Mouse (Mus musculus) kidney, embryonic 14.5 days (tissue): ENCODE results near the gene Hsf5. TPM values are rescaled to one million over a fixed set of nuclear protein-coding genes. Genes with fewer than 3 reads are reported as not detected.

Experiments used
- ATAC-seq: fragments of 200-750 bp; cut with Nextera tagmentation; 2 replicates; pipeline ENCODE4 v1.8.0; 2017; ENCODE audit warnings: moderate number of reproducible peaks, mild to moderate bottlenecking, moderate TSS enrichment, moderate library complexity; ENCODE audit not compliant: low FRiP score, low TSS enrichment
- H3K27ac ChIP-seq: fragments of 300-500 bp; sonication (generic); 2 replicates; pipeline ENCODE4 v1.5.1; 2014; ENCODE audit warnings: low read depth, mild to moderate bottlenecking, low read length, moderate library complexity, mixed read lengths
- H3K27me3 ChIP-seq: fragments of 300-500 bp; sonication (generic); 2 replicates; pipeline ENCODE4 v1.6.1; 2014; ENCODE audit warnings: mild to moderate bottlenecking, low read length; ENCODE audit not compliant: control insufficient read depth, insufficient read depth
- H3K36me3 ChIP-seq: fragments of 300-500 bp; sonication (generic); 2 replicates; pipeline ENCODE4 v1.6.1; 2014; ENCODE audit warnings: low read length, mixed read lengths; ENCODE audit not compliant: control insufficient read depth, insufficient read depth
- H3K4me1 ChIP-seq: fragments of 300-500 bp; sonication (generic); 2 replicates; pipeline ENCODE4 v1.6.1; 2014; ENCODE audit warnings: low read length, mixed read lengths; ENCODE audit not compliant: control insufficient read depth, insufficient read depth
- H3K4me2 ChIP-seq: fragments of 300-500 bp; sonication (generic); replicated peaks from 2 replicates; pipeline ENCODE4 v1.6.1; 2014; ENCODE audit warnings: low read depth, mild to moderate bottlenecking, low read length
- H3K4me3 ChIP-seq: fragments of 300-500 bp; sonication (generic); 2 replicates; pipeline ENCODE4 v1.5.1; 2014; ENCODE audit warnings: mild to moderate bottlenecking, low read length
- H3K9ac ChIP-seq: fragments of 300-500 bp; sonication (generic); 2 replicates; pipeline ENCODE4 v1.6.1; 2014; ENCODE audit warnings: low read depth, mild to moderate bottlenecking, low read length, moderate library complexity
- H3K9me3 ChIP-seq: fragments of 300-500 bp; sonication (generic); 2 replicates; pipeline ENCODE4 v1.6.1; 2016; ENCODE audit warnings: low read length; ENCODE audit not compliant: control insufficient read depth
- WGBS: fragments of 180-500 bp; shearing (Covaris S2); extraction: QIAGEN DNeasy Blood & Tissue Kit; methylation state at CpG from one replicate; pipeline ENCODE4 v1.1.7; 2014; 5-methylcytosine and 5-hydroxymethylcytosine counted together
- polyA plus RNA-seq: library from polyadenylated mRNA; unstranded; fragments of >200 nt; fragmentation: Nextera tagmentation; extraction: Ambion mirVana; gene quantifications from 2 replicates; pipeline ENCODE4 v1.2.1, GENCODE M21; 2014

Gene Hsf5
- polyA plus RNA-seq, 1 experiment from 2014 or later: 0.24 TPM

GRCm38 (mm10) chr11:87686407-87686806 is 69.4 kb downstream of the Hsf5 start:
- no peak overlapping the region for H3K4me2 ChIP-seq
- H3K27me3 ChIP-seq: no peaks in the 10 kb centered on the region
- H3K4me1 ChIP-seq: peaks cover 21% of the 10 kb centered on the region
- ATAC-seq: no peak
- no peak overlapping the region for H3K4me3 ChIP-seq
- WGBS: 56% methylated on average over 7 of the region's 7 CpGs
- H3K36me3 ChIP-seq: no peaks in the 10 kb centered on the region
- no peak overlapping the region for H3K9ac ChIP-seq
- H3K9me3 ChIP-seq: no peaks in the 10 kb centered on the region
- H3K27ac ChIP-seq: no peak overlapping the region

GRCm38 (mm10) chr11:87687246-87688225 is 70.6 kb downstream of the Hsf5 start:
- ATAC-seq: no peak
- Histone ChIP-seq H3K4me3 (no peak overlapping the region), H3K9ac (no peak overlapping the region), H3K9me3 (no peaks in the 10 kb centered on the region), H3K27ac (peak overlapping the region; percentile 84; the same call in 1 of the 2 replicates), H3K4me2 (no peak overlapping the region), H3K36me3 (no peaks in the 10 kb centered on the region), H3K4me1 (peaks cover 24% of the 10 kb centered on the region), H3K27me3 (no peaks in the 10 kb centered on the region)
- WGBS: 53% methylated on average over 15 of the region's 15 CpGs

GRCm38 (mm10) chr11:87688478-87689203 is 71.7 kb downstream of the Hsf5 start:
- H3K4me2 ChIP-seq: no peak overlapping the region; the same call in 1 of the 2 replicates

GRCm38 (mm10) chr11:87689402-87689808 is 72.4 kb downstream of the Hsf5 start:
- no peaks in the 10 kb centered on the region for H3K36me3 ChIP-seq
- WGBS: 1% methylated on average over 7 of the region's 7 CpGs

More at GRCm38 (mm10) chr11:87688478-87689203, 71.7 kb downstream of the Hsf5 start:
- no peak for ATAC-seq
- Histone ChIP-seq H3K27ac (peak overlapping the region; percentile 84), H3K36me3 (no peaks in the 10 kb centered on the region), H3K4me3 (no peak overlapping the region), H3K4me1 (peaks cover 25% of the 10 kb centered on the region), H3K9me3 (no peaks in the 10 kb centered on the region), H3K27me3 (no peaks in the 10 kb centered on the region), H3K9ac (no peak overlapping the region)
- 70% methylated on average over 11 of the region's 11 CpGs for WGBS

GRCm38 (mm10) chr11:87690054-87690740 is 73.2 kb downstream of the Hsf5 start:
- no peak overlapping the region for H3K4me3 ChIP-seq
- 45% methylated on average over 16 of the region's 16 CpGs for WGBS
- peak overlapping the region; percentile 12; the same call in 1 of the 2 replicates for H3K4me2 ChIP-seq
- ATAC-seq: no peak
- H3K36me3 ChIP-seq: no peaks in the 10 kb centered on the region
- peak overlapping the region; percentile 84 for H3K27ac ChIP-seq
- H3K27me3 ChIP-seq: no peaks in the 10 kb centered on the region
- H3K9me3 ChIP-seq: no peaks in the 10 kb centered on the region
- H3K4me1 ChIP-seq: peaks cover 25% of the 10 kb centered on the region
- peak overlapping the region; percentile 24; the same call in 1 of the 2 replicates for H3K9ac ChIP-seq

More at GRCm38 (mm10) chr11:87689402-87689808, 72.4 kb downstream of the Hsf5 start:
- no peak overlapping the region for H3K4me3 ChIP-seq
- H3K9me3 ChIP-seq: no peaks in the 10 kb centered on the region
- H3K4me2 ChIP-seq: peak overlapping the region; percentile 12; the same call in 1 of the 2 replicates
- no peaks in the 10 kb centered on the region for H3K27me3 ChIP-seq
- H3K27ac ChIP-seq: peak overlapping the region; percentile 84
- H3K9ac ChIP-seq: no peak overlapping the region
- ATAC-seq: peak; percentile 81
- H3K4me1 ChIP-seq: peaks cover 25% of the 10 kb centered on the region

GRCm38 (mm10) chr11:87697131-87697682 is 80.2 kb downstream of the Hsf5 start:
- H3K36me3 ChIP-seq: no peaks in the 10 kb centered on the region
- H3K9ac ChIP-seq: no peak overlapping the region
- H3K4me2 ChIP-seq: no peak overlapping the region
- 57% methylated on average over 14 of the region's 14 CpGs for WGBS
- no peak overlapping the region for H3K4me3 ChIP-seq
- no peaks in the 10 kb centered on the region for H3K9me3 ChIP-seq
- 0 out of 2 replicates have a peak, but pooled peaks cover 4% of the 10 kb centered on the region for H3K4me1 ChIP-seq
- ATAC-seq: no peak
- H3K27ac ChIP-seq: no peak overlapping the region
- no peaks in the 10 kb centered on the region for H3K27me3 ChIP-seq

GRCm38 (mm10) chr11:87698126-87698525 is 81.2 kb downstream of the Hsf5 start:
- Histone ChIP-seq H3K27me3 (no peaks in the 10 kb centered on the region), H3K36me3 (no peaks in the 10 kb centered on the region), H3K9me3 (no peaks in the 10 kb centered on the region), H3K4me3 (no peak overlapping the region), H3K9ac (no peak overlapping the region), H3K4me1 (no peaks in the 10 kb centered on the region), H3K27ac (no peak overlapping the region), H3K4me2 (no peak overlapping the region)
- ATAC-seq: no peak
- 91% methylated on average over 4 of the region's 4 CpGs for WGBS

GRCm38 (mm10) chr11:87701108-87701507 is 84.1 kb downstream of the Hsf5 start:
- no peak overlapping the region for H3K4me2 ChIP-seq
- no peak for ATAC-seq
- 71% methylated on average over 6 of the region's 6 CpGs for WGBS
- no peak overlapping the region for H3K9ac ChIP-seq
- no peak overlapping the region for H3K4me3 ChIP-seq
- H3K4me1 ChIP-seq: no peaks in the 10 kb centered on the region
- no peaks in the 10 kb centered on the region for H3K9me3 ChIP-seq
- H3K27ac ChIP-seq: no peak overlapping the region
- H3K36me3 ChIP-seq: no peaks in the 10 kb centered on the region
- H3K27me3 ChIP-seq: no peaks in the 10 kb centered on the region
